Mouse (Mus musculus) embryonic fibroblast, embryonic 13.5 days (primary cell): ENCODE results near the gene Nmnat1.

Experiments
- CTCF ChIP-seq: IDR thresholded peaks from 2 replicates; pipeline ENCODE4 v1.5.1; 2011; ENCODE audit warnings: mild to moderate bottlenecking, control low read depth, low read length, moderate library complexity, borderline replicate concordance; ENCODE audit not compliant: insufficient read depth
- POLR2A ChIP-seq: IDR thresholded peaks from 2 replicates; pipeline ENCODE4 v1.6.1; 2011; ENCODE audit warnings: low read depth, mild to moderate bottlenecking, control low read depth, low read length, moderate library complexity

DNA sequence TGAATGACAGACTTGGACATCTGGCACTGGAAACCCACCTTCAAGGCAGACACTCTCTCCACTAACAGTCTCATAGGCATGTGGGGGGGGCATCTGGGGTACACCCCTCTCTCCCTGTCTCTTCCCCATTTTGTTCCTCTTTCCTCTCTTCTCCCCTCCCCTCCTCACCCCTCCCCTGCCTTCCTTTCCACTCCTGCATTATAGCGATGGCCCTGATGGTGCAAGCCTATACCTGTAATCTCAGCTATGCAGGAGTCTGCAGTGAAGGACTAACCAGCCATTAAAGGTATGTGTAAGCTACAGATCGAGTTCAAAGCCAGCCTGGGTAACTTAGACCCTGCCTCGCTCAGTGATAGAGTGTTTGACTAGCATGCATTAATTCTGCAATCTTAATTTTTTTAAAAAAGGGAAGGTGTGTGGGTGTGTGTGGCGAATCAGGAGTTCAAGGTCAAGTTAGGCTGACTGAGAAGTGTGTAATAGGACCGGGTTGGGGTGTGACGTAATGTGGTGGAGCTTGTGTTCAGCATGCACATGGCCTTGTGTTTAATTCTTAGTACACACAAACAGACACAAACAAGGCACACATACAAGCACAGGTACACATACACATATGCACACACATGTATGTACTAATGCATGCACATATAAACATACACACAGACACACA lies 22.6 kb downstream of the Nmnat1 start:
- TF ChIP-seq CTCF: no peak
- TF ChIP-seq POLR2A: no peak
